Mouse (Mus musculus) activated CD4-positive, CD25-positive, alpha-beta regulatory T cell (primary cell): ENCODE measurements around the gene Nuak2. TPM values are rescaled to one million over a fixed set of nuclear protein-coding genes. Genes with fewer than 3 reads are reported as not detected.

ENCODE experiments used
- polyA plus RNA-seq, 2 experiments: library from polyadenylated mRNA; unstranded; fragments of 100-300 nt; shearing (Covaris generic); gene quantifications; one replicate each; pipeline ENCODE4 v1.2.1; 2017

The Nuak2 gene
- polyA plus RNA-seq: 1 to 10 TPM; 3.4 to 3.6 TPM

GRCm38 (mm10) chr1:132315889-132316624 lies at the start of gene Nuak2:
Gene Nuak2, plus strand, starts transcription at chr1:132316126.

GRCm38 (mm10) chr1:132298425-132298800 lies 17.5 kb upstream of the Nuak2 start, which contains the start of gene Klhdc8a:
Gene Klhdc8a, plus strand, starts transcription at chr1:132298626.

Other genes with a start within 250 kb of the Nuak2 start
- gene Mfsd4a, start 248.1 kb upstream of the Nuak2 start, polyA plus RNA-seq: 10 to 100 TPM; 81.3 to 88.4 TPM
- gene Cdk18, start 176.4 kb upstream of the Nuak2 start, polyA plus RNA-seq: not detected
- gene Lemd1, start 124.7 kb upstream of the Nuak2 start, polyA plus RNA-seq: under 1 TPM in 1 of 2 experiments, not detected in 1; 0.25 TPM
- gene AC124108.1, start 124.7 kb upstream of the Nuak2 start, polyA plus RNA-seq: not detected
- not detected for gene Gm10188, start 86.4 kb upstream of the Nuak2 start, polyA plus RNA-seq
- not detected for gene Klhdc8a, start 17.5 kb upstream of the Nuak2 start, polyA plus RNA-seq
- under 1 TPM; 0.92 TPM for gene Tmcc2, start 75.2 kb downstream of the Nuak2 start, polyA plus RNA-seq
- 1 to 10 TPM; 5.3 to 6.7 TPM for gene Dstyk, start 101.4 kb downstream of the Nuak2 start, polyA plus RNA-seq
- gene Rbbp5, start 161.2 kb downstream of the Nuak2 start, polyA plus RNA-seq: 10 to 100 TPM; 51.1 to 52.2 TPM
- 1 to 10 TPM; 7.6 TPM for gene Tmem81, start 190.1 kb downstream of the Nuak2 start, polyA plus RNA-seq
- under 1 TPM; 0.11 TPM for gene Cntn2, start 227.1 kb downstream of the Nuak2 start, polyA plus RNA-seq